Mouse (Mus musculus) heart, adult 2 months (tissue): Measurements from ENCODE around the gene Itga3.

Source experiments
- CTCF ChIP-seq: fragments of 200-600 bp; IDR thresholded peaks from 2 replicates; pipeline ENCODE4 v1.8.1; 2022; ENCODE audit warnings: antibody characterized with exemption, mild to moderate bottlenecking, moderate library complexity
- EP300 ChIP-seq: fragments of 200-500 bp; IDR thresholded peaks from 2 replicates; pipeline ENCODE4 v1.6.1; 2011; ENCODE audit warnings: low read depth, low read length, control low read depth; ENCODE audit not compliant: insufficient read depth

GRCm38 (mm10) chr11:95096608-95097373 is 20.2 kb upstream of the Itga3 start:
- TF ChIP-seq CTCF (no peak), EP300 (no peak)
